Mouse (Mus musculus): ENCODE measurements around the gene Gm3448.

DNA sequence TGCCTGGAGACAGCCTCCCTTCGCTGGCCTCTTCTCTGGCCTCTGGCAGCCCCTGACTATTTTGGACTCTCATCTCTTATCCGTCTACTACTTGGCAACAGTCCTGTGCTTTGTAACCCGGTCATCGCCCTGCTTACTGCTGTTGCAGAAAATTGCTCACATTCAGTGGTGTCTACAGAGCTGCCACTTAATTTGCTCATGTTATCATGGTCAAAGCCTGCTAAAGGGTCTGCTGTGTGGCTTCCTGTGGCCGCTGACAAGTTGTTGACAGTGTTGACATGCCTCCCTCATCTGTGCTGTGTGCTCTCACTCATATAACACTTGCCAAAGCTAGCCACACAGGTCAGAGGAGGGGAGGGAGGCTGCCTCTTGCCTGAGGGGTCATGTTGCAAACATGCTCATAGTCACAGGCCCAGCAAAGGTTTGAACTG lies 16.8 kb upstream of the Gm3448 start:
- no peak for TF ChIP-seq CTCF (IDR thresholded peaks at IDR 0.05; ENCODE audit: low read depth)
- no peak for TF ChIP-seq EP300 (IDR thresholded peaks at IDR 0.05; ENCODE audit: low read depth)
